Mouse (Mus musculus) MEL (cell line): ENCODE data around the gene Spint2.

Source experiments
- CHD2 ChIP-seq: IDR thresholded peaks from 2 replicates; pipeline ENCODE4 v1.6.1; 2011; ENCODE audit warnings: low read length, improper control_type of control experiment
- CTCF ChIP-seq, 3 experiments: IDR thresholded peaks in 2 of 3; conservative IDR thresholded peaks in 1 of 3; 2 replicates each; pipeline ENCODE4 v1.5.1; 2011 to 2012; ENCODE audit warnings: low read length in 3 of 3, low read depth in 2 of 3, mild to moderate bottlenecking in 2 of 3, improper control_type of control experiment in 1 of 3, inconsistent platforms in 1 of 3, mixed read lengths in 1 of 3, moderate library complexity in 1 of 3; ENCODE audit not compliant: control insufficient read depth in 1 of 3, insufficient read depth in 1 of 3, poor library complexity in 1 of 3, severe bottlenecking in 1 of 3
- EP300 ChIP-seq, 2 experiments: IDR thresholded peaks; 2 replicates each; pipeline ENCODE4 v1.6.1; 2011; ENCODE audit warnings: improper control_type of control experiment in 2 of 2, low read length in 2 of 2, low read depth in 1 of 2, mild to moderate bottlenecking in 1 of 2
- HCFC1 ChIP-seq: IDR thresholded peaks from 2 replicates; pipeline ENCODE4 v1.6.1; 2012; ENCODE audit warnings: low read depth, mild to moderate bottlenecking, inconsistent platforms, low read length, improper control_type of control experiment, moderate library complexity
- JUND ChIP-seq: IDR thresholded peaks from 2 replicates; pipeline ENCODE4 v1.6.1; 2011; ENCODE audit warnings: low read depth, mild to moderate bottlenecking, improper control_type of control experiment, low read length
- MAX ChIP-seq: IDR thresholded peaks from 2 replicates; pipeline ENCODE4 v1.6.1; 2011; ENCODE audit warnings: low read length, improper control_type of control experiment
- NRF1 ChIP-seq: IDR thresholded peaks from 2 replicates; pipeline ENCODE4 v1.6.1; 2014; ENCODE audit warnings: low read depth, mild to moderate bottlenecking, inconsistent platforms, low read length, improper control_type of control experiment, moderate library complexity; ENCODE audit not compliant: poor library complexity, insufficient read depth, severe bottlenecking
- POLR2A ChIP-seq, 2 experiments: IDR thresholded peaks; 2 replicates each; pipeline ENCODE4 v1.6.1; 2011 to 2012; ENCODE audit warnings: low read length in 2 of 2, mild to moderate bottlenecking in 2 of 2, control low read depth in 1 of 2, improper control_type of control experiment in 1 of 2, low read depth in 1 of 2, moderate library complexity in 1 of 2; ENCODE audit not compliant: control insufficient read depth in 1 of 2, insufficient read depth in 1 of 2, poor library complexity in 1 of 2
- SIN3A ChIP-seq: IDR thresholded peaks from 2 replicates; pipeline ENCODE4 v1.6.1; 2012; ENCODE audit warnings: low read length, improper control_type of control experiment, inconsistent platforms
- UBTF ChIP-seq: IDR thresholded peaks from 2 replicates; pipeline ENCODE4 v1.6.1; 2012; ENCODE audit warnings: low read depth, mild to moderate bottlenecking, inconsistent platforms, low read length, improper control_type of control experiment, moderate library complexity, borderline replicate concordance; ENCODE audit not compliant: insufficient read depth
- USF2 ChIP-seq, 2 experiments: IDR thresholded peaks; 2 replicates each; pipeline ENCODE4 v1.6.1; 2011 to 2012; ENCODE audit warnings: improper control_type of control experiment in 2 of 2, low read length in 2 of 2, borderline replicate concordance in 1 of 2, inconsistent platforms in 1 of 2, low read depth in 1 of 2, mild to moderate bottlenecking in 1 of 2; ENCODE audit not compliant: insufficient read depth in 1 of 2

GRCm38 (mm10) chr7:29302641-29303040 is 20.9 kb upstream of the Spint2 start:
- TF ChIP-seq POLR2A (IDR thresholded peaks at IDR 0.05; ENCODE audit: control insufficient read depth in 1 of 2, insufficient read depth in 1 of 2, low read depth in 1 of 2, low read length in 2 of 2, poor library complexity in 1 of 2) (no peak), CTCF (IDR thresholded peaks at IDR 0.05 in 2 of 3, conservative IDR thresholded peaks at IDR 0.05 in 1 of 3; ENCODE audit: control insufficient read depth in 1 of 3, insufficient read depth in 1 of 3, low read depth in 2 of 3, low read length in 3 of 3, poor library complexity in 1 of 3, severe bottlenecking in 1 of 3) (no peak), SIN3A (no peak), MAX (no peak), USF2 (IDR thresholded peaks at IDR 0.05; ENCODE audit: borderline replicate concordance in 1 of 2, insufficient read depth in 1 of 2, low read depth in 1 of 2, low read length in 2 of 2) (no peak), NRF1 (no peak), UBTF (no peak), HCFC1 (no peak), JUND (no peak), EP300 (IDR thresholded peaks at IDR 0.05; ENCODE audit: low read depth in 1 of 2, low read length in 2 of 2) (no peak), CHD2 (no peak)
